Mouse (Mus musculus) kidney, embryonic 15.5 days (tissue): Measurements from ENCODE around the gene Prex1. TPM values are rescaled to one million over a fixed set of nuclear protein-coding genes. Genes with fewer than 3 reads are reported as not detected.
"Not testable (repeated sequence)": the region's sequence is repeated elsewhere in the genome, so short reads cannot be mapped to it uniquely, and the experiment has no call there.

Experiments used
- ATAC-seq: fragments of 200-750 bp; cut with Nextera tagmentation; replicated peaks from 2 replicates; pipeline ENCODE4 v1.8.0; 2017; ENCODE audit warnings: moderate TSS enrichment; ENCODE audit not compliant: low FRiP score
- H3K27ac ChIP-seq: fragments of 300-500 bp; sonication (generic); 2 replicates; pipeline ENCODE4 v1.5.1; 2015; ENCODE audit warnings: mild to moderate bottlenecking, inconsistent platforms
- H3K27me3 ChIP-seq: fragments of 300-500 bp; sonication (generic); 2 replicates; pipeline ENCODE4 v1.6.1; 2015; ENCODE audit warnings: inconsistent platforms
- H3K36me3 ChIP-seq: fragments of 300-500 bp; sonication (generic); 2 replicates; pipeline ENCODE4 v1.6.1; 2015; ENCODE audit warnings: inconsistent platforms
- H3K4me1 ChIP-seq: fragments of 300-500 bp; sonication (generic); 2 replicates; pipeline ENCODE4 v1.6.1; 2015; ENCODE audit warnings: inconsistent platforms
- H3K4me2 ChIP-seq: fragments of 300-500 bp; sonication (generic); 2 replicates; pipeline ENCODE4 v1.6.1; 2015; ENCODE audit warnings: moderate library complexity, mild to moderate bottlenecking, inconsistent platforms
- H3K4me3 ChIP-seq: fragments of 300-500 bp; sonication (generic); replicated peaks from 2 replicates; pipeline ENCODE4 v1.5.1; 2015; ENCODE audit warnings: mild to moderate bottlenecking, inconsistent platforms
- H3K9ac ChIP-seq: fragments of 300-500 bp; sonication (generic); 2 replicates; pipeline ENCODE4 v1.6.1; 2015; ENCODE audit warnings: mild to moderate bottlenecking, inconsistent platforms
- H3K9me3 ChIP-seq: fragments of 300-500 bp; sonication (generic); replicated peaks from 2 replicates; pipeline ENCODE4 v1.6.1; 2016; ENCODE audit warnings: inconsistent platforms
- WGBS: fragments of 180-500 bp; shearing (Covaris S2); methylation state at CpG from one replicate; pipeline ENCODE4 v1.1.7; 2015; ENCODE audit warnings: mixed read lengths; 5-methylcytosine and 5-hydroxymethylcytosine counted together
- polyA plus RNA-seq: library from polyadenylated mRNA; unstranded; fragments of >200 nt; fragmentation: Nextera tagmentation; extraction: Ambion mirVana; gene quantifications from 2 replicates; pipeline ENCODE4 v1.2.1, GENCODE M21; 2015

Gene Prex1
- polyA plus RNA-seq, result 16.0 TPM in 2 replicates

DNA sequence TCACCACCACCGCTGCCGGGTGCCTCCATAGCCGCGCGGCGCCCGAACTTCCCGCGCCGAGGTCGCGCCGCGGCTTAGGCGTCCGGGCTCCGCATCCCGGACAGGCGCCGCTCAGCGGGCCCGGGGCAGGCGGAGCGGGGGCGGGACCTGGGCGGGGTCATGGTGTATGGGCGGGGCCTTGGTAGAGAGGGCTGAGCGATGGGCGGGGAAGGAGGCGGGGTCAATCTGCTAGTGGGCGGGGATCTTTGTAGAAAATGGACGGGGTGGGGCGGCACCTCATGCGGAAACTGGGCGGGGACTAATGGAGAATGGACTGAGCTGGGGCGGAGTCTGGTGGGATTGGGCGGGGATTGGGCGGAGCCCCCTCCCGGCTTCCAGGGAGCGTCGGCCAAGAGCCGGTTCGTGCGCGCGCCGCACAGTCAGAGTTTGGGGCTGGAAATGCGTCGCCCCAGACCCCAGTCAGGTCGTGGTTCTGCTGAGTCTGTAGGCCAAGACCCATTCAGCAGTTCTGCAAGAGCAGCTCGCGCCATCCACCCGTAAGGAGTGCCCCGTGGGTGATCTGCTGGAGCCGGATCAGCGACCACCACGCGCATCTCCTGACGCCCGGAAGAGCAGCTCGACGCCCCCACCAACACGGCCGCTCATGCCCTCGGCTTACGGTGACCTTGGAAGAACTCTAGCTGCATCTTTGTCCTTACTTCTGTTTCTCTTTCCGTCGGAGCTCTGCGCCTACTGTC is at the start of gene Prex1:
Gene Prex1, minus strand, starts transcription at position 143 of the 737 bp plus-strand sequence.
- under 1% methylated on average over 69 of the region's 69 CpGs for WGBS
- H3K4me3 ChIP-seq, result peak within 1 kb of the TSS; percentile 85
- peak within 1 kb of the TSS; percentile 75 for H3K9ac ChIP-seq
- 0 out of 2 replicates have a peak, but pooled peaks cover 3% of the 10 kb centered on the region for H3K27me3 ChIP-seq
- H3K27ac ChIP-seq, result peak within 1 kb of the TSS; percentile 71
- no peaks in the 10 kb centered on the region for H3K36me3 ChIP-seq
- peak within 1 kb of the TSS; percentile 98 for H3K4me2 ChIP-seq
- H3K9me3 ChIP-seq, result no peaks in the 10 kb centered on the region
- H3K4me1 ChIP-seq, result peaks cover 43% of the 10 kb centered on the region
- ATAC-seq, result peak; percentile 92

GRCm38 (mm10) chr2:166757969-166758368 is 44.3 kb upstream of the Prex1 start:
- Histone ChIP-seq H3K9me3 (no peaks in the 10 kb centered on the region), H3K9ac (no peak overlapping the region), H3K36me3 (no peaks in the 10 kb centered on the region), H3K4me1 (peaks cover 6% of the 10 kb centered on the region; the same call in 1 of the 2 replicates), H3K27ac (no peak overlapping the region), H3K27me3 (0 out of 2 replicates have a peak, but pooled peaks cover 4% of the 10 kb centered on the region), H3K4me3 (no peak overlapping the region), H3K4me2 (no peak overlapping the region)
- ATAC-seq, result no peak
- WGBS, result 27% methylated on average over 3 of the region's 3 CpGs

- Histone ChIP-seq H3K27ac (no peak overlapping the region), H3K9me3 (no peaks in the 10 kb centered on the region), H3K27me3 (0 out of 2 replicates have a peak, but pooled peaks cover 4% of the 10 kb centered on the region), H3K4me1 (no peaks in the 10 kb centered on the region), H3K9ac (no peak overlapping the region), H3K4me2 (no peak overlapping the region), H3K4me3 (no peak overlapping the region), H3K36me3 (no peaks in the 10 kb centered on the region)
- ATAC-seq, result no peak
- 85% methylated on average over 7 of the region's 7 CpGs for WGBS
These were observed 41.1 kb upstream of the Prex1 start for GRCm38 (mm10) chr2:166754760-166755159.

- no peak for ATAC-seq
- H3K4me3 ChIP-seq, result no peak overlapping the region
- H3K27me3 ChIP-seq, result 0 out of 2 replicates have a peak, but pooled peaks cover 4% of the 10 kb centered on the region
- no peaks in the 10 kb centered on the region for H3K9me3 ChIP-seq
- no peak overlapping the region for H3K9ac ChIP-seq
- 70% methylated on average over 4 of the region's 4 CpGs for WGBS
- H3K4me1 ChIP-seq, result no peaks in the 10 kb centered on the region
- no peak overlapping the region for H3K4me2 ChIP-seq
- H3K36me3 ChIP-seq, result no peaks in the 10 kb centered on the region
- no peak overlapping the region for H3K27ac ChIP-seq
These were observed 40.6 kb upstream of the Prex1 start for GRCm38 (mm10) chr2:166754194-166754593.

GRCm38 (mm10) chr2:166750620-166751191 is 37.1 kb upstream of the Prex1 start:
- ATAC-seq, result no peak
- Histone ChIP-seq H3K27ac (no peak overlapping the region), H3K36me3 (no peaks in the 10 kb centered on the region), H3K4me3 (no peak overlapping the region), H3K9ac (no peak overlapping the region), H3K4me1 (peaks cover 4% of the 10 kb centered on the region; the same call in 1 of the 2 replicates), H3K9me3 (no peaks in the 10 kb centered on the region), H3K27me3 (no peaks in the 10 kb centered on the region), H3K4me2 (no peak overlapping the region)
- WGBS, result 88% methylated on average over 6 of the region's 6 CpGs

DNA sequence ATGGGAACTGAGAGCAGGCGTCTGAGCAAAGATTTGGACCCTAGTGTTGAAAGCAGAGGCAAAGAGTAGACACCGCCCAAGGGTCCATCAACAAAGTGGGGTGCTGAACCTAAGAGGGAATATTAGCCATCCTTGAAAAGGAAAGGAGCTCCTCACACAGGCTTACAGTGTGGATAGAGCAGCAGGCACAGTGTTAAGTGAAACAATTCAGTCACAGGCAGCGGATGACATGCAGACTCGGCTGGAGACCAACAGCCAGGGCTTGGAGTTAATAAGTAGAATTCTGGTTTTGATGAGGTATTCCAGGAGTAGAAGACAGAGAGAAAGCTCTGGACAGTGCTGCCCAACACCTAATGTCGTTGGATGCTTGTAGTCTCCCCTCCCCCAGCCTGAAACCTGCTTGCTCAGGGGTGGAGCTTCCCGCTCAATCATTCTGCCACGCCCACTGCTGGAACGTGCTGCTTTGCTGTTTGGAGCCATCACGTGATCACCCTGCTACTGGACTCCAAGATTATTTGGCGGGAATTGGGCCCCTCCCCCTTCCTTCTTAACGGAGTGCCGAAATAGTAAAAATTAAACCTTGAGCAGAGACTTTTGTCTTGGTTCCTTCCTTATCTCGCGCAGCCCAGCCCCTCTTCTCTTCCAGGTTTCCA is 32.8 kb upstream of the Prex1 start:
- 0 out of 2 replicates have a peak overlapping the region, but pooled peaks have one; percentile 7 for H3K4me2 ChIP-seq
- H3K27me3 ChIP-seq, H3K4me3 ChIP-seq, H3K9ac ChIP-seq, ATAC-seq, H3K36me3 ChIP-seq, H3K9me3 ChIP-seq, H3K27ac ChIP-seq, H3K4me1 ChIP-seq: not testable (repeated sequence)
- WGBS, result 55% methylated on average over 14 of the region's 14 CpGs

DNA sequence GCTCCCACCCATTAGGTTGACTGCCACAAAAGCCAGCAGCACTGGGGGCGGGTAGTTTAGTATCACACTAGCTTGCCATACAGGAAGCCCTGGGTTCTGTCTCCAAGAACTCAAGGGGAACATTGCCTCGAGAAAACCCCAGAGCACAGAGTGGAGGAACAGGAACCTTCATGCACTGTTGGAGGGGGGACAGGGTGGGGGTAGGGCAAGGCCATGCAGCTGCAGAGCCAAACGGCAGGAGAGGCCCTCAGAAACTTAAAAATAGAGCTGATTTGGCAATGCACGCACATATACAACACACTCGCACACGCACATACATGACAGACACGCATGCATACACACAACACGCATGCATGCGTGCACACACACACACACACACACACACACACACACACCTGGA is 32.2 kb upstream of the Prex1 start:
- no peak overlapping the region for H3K4me2 ChIP-seq
- H3K36me3 ChIP-seq, result no peaks in the 10 kb centered on the region

DNA sequence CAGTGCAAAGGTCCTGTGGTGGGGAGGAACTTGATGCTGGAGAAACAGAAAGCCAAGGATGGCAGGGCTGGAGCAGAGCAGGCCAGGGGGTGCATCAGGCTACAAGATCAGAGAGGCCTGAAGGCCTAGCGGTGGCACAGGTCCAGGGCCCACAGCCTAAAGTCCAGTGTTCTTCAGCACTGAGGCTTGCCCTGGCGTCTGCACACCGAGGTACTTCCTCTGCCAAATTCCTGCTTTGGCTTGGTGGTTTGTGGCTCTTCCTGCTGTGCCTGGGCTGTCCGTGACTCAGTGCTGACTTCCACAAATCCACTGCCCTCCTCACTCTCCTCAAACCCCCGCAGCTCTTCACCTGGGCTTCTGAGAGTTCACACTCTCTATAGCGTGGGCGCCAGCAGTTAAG is 30.8 kb upstream of the Prex1 start:
- Histone ChIP-seq H3K4me3 (no peak overlapping the region), H3K27me3 (no peaks in the 10 kb centered on the region), H3K4me2 (no peak overlapping the region), H3K9ac (no peak overlapping the region), H3K4me1 (peaks cover 4% of the 10 kb centered on the region; the same call in 1 of the 2 replicates), H3K36me3 (no peaks in the 10 kb centered on the region), H3K27ac (no peak overlapping the region), H3K9me3 (no peaks in the 10 kb centered on the region)
- no peak for ATAC-seq
- WGBS, result 69% methylated on average over 7 of the region's 7 CpGs

More for the DNA sequence above, 32.2 kb upstream of the Prex1 start:
- H3K9ac ChIP-seq, result no peak overlapping the region
- H3K4me1 ChIP-seq, result peaks cover 4% of the 10 kb centered on the region; the same call in 1 of the 2 replicates
- H3K27me3 ChIP-seq, result no peaks in the 10 kb centered on the region
- no peak overlapping the region for H3K4me3 ChIP-seq
- H3K9me3 ChIP-seq, result no peaks in the 10 kb centered on the region
- WGBS, result 76% methylated on average over 9 of the region's 9 CpGs
- ATAC-seq, result no peak
- H3K27ac ChIP-seq, result no peak overlapping the region

DNA sequence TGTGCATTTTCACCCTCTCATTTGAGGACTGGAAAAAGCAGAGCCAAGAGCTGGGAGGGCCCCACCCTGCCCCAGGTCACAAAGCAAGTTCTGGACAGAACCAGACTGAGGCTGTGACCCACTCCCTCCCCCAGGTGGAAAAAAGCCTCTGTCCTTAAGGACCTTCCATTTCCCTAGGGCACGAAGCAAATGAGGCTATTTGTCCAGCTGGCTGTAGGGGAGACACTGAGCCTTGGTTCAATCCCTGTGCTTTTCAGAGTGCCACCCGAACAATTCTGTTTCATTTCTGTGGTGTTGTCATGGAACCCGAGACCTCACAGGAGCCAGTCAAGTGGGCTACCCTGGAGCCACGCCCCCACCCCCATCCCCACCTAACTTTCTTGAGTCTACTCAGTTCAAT is 29.9 kb upstream of the Prex1 start:
- no peak overlapping the region for H3K4me2 ChIP-seq
- no peak overlapping the region for H3K4me3 ChIP-seq
- WGBS, result 49% methylated on average over 4 of the region's 4 CpGs
- no peak overlapping the region for H3K9ac ChIP-seq
- no peaks in the 10 kb centered on the region for H3K36me3 ChIP-seq
- H3K27me3 ChIP-seq, result no peaks in the 10 kb centered on the region
- no peaks in the 10 kb centered on the region for H3K9me3 ChIP-seq
- peaks cover 4% of the 10 kb centered on the region; the same call in 1 of the 2 replicates for H3K4me1 ChIP-seq
- no peak for ATAC-seq
- no peak overlapping the region for H3K27ac ChIP-seq

GRCm38 (mm10) chr2:166741445-166741844 is 27.8 kb upstream of the Prex1 start:
- no peaks in the 10 kb centered on the region for H3K36me3 ChIP-seq
- H3K4me1 ChIP-seq, result peaks cover 3% of the 10 kb centered on the region; the same call in 1 of the 2 replicates
- no peak overlapping the region for H3K4me2 ChIP-seq
- H3K9ac ChIP-seq, result no peak overlapping the region
- H3K27ac ChIP-seq, result no peak overlapping the region
- H3K27me3 ChIP-seq, result no peaks in the 10 kb centered on the region
- H3K9me3 ChIP-seq, result no peaks in the 10 kb centered on the region
- ATAC-seq, result no peak
- H3K4me3 ChIP-seq, result no peak overlapping the region
- 79% methylated on average over 6 of the region's 6 CpGs for WGBS

DNA sequence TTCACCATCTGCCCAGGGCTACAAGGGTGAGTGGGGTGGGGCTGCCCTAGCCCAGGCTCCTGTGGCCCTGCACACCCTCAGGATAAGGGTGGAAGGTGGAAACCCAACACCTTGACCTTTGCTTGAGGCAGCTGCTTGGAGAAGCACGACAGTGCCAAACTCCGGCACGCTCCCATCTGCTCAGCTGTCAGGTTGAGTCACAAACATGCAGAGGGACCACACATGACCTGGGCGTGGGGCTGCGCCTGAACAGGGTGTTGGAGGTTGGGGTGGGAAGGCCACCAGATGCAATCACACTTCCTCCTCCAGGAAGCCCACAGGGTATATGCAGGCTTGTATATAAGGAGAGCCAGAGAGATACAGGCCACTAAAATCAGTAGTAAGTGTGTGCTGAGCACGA is 26.8 kb upstream of the Prex1 start:
- no peak overlapping the region for H3K9ac ChIP-seq
- 47% methylated on average over 6 of the region's 6 CpGs for WGBS
- no peak; the same call in 1 of the 2 replicates for ATAC-seq

DNA sequence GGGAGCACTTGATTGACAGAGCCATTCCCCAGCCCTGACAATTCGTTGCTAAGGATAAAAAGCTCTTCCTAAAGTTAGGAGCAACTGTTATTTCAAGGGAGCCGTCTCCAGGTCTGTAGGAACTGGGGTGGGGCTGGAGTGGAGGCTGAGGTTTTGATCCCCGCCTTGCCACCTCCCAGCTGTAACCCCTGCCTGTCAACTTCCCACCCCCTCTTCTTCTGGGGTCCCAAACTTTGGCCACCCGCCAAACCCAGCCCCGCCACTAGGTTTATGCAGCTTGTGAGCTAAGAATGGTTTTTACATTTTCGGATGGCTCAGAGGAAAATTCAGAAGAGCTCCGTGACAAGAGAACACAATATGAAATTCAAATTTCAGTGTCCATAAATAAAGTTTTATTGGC is 23.7 kb upstream of the Prex1 start:
- H3K4me3 ChIP-seq, result no peak overlapping the region
- no peaks in the 10 kb centered on the region for H3K36me3 ChIP-seq
- no peaks in the 10 kb centered on the region for H3K27me3 ChIP-seq
- H3K27ac ChIP-seq, result no peak overlapping the region
- no peaks in the 10 kb centered on the region for H3K4me1 ChIP-seq
- no peak for ATAC-seq
- 64% methylated on average over 7 of the region's 7 CpGs for WGBS
- no peak overlapping the region for H3K9ac ChIP-seq
- no peaks in the 10 kb centered on the region for H3K9me3 ChIP-seq
- H3K4me2 ChIP-seq, result no peak overlapping the region

More for the DNA sequence above, 26.8 kb upstream of the Prex1 start:
- no peak overlapping the region for H3K27ac ChIP-seq
- no peak overlapping the region for H3K4me2 ChIP-seq
- no peaks in the 10 kb centered on the region for H3K4me1 ChIP-seq
- no peaks in the 10 kb centered on the region for H3K36me3 ChIP-seq
- H3K27me3 ChIP-seq, result no peaks in the 10 kb centered on the region
- H3K9me3 ChIP-seq, result no peaks in the 10 kb centered on the region
- no peak overlapping the region for H3K4me3 ChIP-seq
